Mouse (Mus musculus) activated CD4-positive, CD25-positive, alpha-beta regulatory T cell, adult 4 months (primary cell): ENCODE results near the gene Plin3. TPM values are rescaled to one million over a fixed set of nuclear protein-coding genes. Genes with fewer than 3 reads are reported as not detected.
A peak's percentile ranks its signal among the peaks of the same experiment; 100 is the strongest.

Experiments used
- ATAC-seq: one replicate; pipeline ENCODE4 v1.8.0; 2017
- polyA plus RNA-seq, 2 experiments: library from polyadenylated mRNA; unstranded; fragments of 100-300 nt; shearing (Covaris generic); gene quantifications; one replicate each; pipeline ENCODE4 v1.2.1; 2017

Plin3 gene
- polyA plus RNA-seq, result 10 to 100 TPM; 22.5 to 40.9 TPM

DNA sequence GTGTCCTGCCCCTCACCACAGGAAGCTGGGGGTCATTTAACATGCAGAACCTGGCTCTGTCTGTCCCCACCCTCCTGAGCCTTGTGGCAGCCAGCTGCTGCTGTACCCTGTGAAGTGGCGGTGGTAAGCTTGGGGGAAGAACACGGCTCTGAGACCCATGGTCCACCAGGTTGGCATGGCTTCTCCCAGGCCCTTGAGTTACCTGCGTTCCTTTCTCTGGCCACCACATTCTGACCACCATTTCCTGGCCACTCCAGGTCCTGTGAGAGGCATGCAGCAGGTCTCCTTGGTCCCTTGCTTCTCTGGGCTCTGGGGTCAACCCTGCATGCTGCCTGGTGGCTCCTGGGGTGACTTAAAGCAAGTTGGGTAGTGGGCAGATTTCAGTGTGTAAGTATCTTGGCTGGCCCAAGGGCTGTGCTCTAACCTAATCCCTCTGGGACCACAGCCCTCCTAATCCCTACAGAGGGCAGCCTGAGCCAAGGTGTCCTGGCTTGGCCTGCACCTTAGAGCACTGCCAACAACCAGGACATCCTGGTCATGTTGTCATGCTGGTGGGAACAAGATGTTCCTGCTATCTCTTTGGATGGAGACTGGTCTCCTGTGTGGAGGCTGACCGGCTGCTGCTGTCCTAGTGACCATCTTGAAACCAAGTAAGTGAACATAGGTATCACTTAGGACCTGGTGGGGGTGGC, at the start of gene Plin3:
Plin3 (minus strand) TSS at position 343 of the 692 bp plus-strand sequence.
- ATAC-seq, result no peak

DNA sequence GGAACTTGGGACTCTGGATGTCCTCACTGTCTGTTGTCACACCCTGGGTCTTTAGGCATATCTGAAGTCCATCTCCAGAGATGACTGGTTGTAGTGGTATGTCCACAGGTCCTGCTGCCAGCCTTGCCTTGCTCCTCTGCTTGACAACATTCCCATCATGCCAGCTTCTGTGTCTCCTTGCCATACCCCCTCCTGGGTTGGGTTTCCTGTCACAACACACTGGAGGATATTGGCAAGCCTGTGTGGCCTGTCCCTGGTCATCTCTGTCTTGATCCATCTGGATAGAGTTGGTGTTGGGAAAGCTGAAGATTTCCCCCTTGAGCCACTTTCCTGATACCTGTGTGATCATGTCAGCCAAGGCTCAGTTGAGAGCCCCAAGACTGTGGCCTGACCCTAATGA, 48.0 kb upstream of the Plin3 start:
- no peak for ATAC-seq

DNA sequence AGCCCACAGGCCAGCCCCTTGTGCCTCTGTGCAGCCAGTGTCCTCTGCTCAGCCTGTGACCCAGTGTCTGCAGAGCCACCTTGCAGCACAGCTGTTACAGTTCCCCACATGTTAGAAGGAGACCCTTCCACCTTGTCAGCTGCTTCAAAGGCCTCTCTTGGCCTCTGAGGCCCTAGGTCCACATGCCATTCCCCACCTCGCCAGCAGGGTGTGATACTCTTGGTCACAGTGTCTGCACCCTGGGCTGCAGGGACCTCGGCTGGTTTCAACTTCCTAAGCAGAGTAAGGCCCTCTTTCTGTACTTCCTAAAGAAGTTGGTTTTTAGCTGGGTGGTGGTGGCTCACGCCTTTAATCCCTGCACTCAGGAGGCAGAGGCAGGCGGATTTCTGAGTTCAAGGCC, 46.2 kb upstream of the Plin3 start:
- peak; percentile 46 for ATAC-seq

DNA sequence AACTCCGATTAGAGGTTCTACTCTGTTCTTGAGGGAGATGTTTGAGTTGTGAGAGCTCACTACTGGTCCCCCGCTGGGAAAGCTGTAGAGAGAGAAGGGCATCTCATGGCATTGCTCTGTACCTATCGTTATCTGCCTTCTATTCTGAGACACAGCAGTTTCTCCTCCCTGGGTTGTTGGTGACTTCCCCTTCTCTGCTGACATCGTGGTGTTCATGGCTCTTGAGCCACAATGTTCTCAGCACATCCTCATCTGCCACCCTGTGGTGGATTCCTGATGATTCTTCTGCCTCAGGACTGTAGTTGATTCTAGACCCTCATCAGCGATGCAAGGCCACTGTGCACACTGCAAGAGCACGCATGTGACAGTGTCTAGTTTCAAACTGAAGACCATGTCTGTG, 45.1 kb upstream of the Plin3 start:
- ATAC-seq, result no peak

DNA sequence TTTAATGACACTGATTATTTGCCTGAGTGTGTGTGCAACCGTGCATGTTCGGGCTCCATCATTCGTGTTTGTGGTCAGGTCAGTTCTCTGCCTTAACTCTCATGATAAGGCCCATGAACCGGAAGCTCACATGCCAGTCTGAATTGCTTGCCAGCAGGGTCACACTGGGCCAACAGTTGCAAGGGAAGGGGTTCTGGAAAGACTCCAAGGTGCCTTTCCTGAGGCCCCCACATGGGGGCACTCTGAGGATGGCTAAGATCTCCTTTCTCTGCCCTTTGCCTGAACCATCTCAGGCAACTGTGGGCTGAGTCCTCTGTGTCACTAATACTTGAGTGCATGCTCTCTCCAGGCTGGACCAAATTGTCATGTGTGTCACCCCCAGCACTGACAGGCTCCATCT, 44.5 kb upstream of the Plin3 start:
- no peak for ATAC-seq

DNA sequence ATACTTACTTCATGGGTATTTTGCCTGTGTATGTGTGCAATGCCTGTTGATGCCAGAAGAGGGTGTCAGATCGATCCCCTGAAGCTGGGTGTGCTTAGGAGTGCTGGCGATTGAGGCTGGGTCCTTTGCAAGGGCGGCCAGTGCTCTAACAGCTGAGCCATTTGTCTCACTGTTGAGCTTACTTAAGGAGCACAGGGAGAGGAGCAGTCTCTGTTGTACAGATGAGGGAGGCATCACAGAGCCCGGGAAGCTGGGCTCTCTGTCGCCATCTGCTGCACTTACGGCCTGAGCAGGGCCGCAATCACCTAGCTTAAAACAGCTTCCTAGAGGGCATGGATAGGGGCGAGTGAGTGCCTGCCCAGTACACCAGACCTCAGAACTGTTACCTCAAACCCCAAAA, 40.3 kb upstream of the Plin3 start:
- no peak for ATAC-seq

DNA sequence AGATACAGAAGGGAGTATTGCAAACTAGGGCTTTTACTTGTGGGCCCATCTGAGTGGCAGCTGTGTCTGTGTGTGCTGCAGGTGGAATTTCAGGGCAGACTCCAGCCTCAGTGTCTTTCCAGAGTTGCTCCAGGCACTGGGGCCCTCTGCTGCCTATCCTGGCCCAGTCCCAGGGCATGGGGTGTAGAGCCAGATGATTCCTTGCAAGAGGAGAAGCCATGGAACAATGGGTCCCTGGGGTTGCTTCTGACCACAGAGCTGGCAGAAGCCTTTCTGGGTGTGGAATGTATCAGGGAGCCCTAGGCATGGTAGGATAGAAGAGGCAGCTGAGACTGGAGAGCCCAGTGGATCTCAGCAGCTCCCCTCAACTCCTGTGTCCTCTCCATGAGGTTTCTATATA, 38.6 kb upstream of the Plin3 start:
- no peak for ATAC-seq

DNA sequence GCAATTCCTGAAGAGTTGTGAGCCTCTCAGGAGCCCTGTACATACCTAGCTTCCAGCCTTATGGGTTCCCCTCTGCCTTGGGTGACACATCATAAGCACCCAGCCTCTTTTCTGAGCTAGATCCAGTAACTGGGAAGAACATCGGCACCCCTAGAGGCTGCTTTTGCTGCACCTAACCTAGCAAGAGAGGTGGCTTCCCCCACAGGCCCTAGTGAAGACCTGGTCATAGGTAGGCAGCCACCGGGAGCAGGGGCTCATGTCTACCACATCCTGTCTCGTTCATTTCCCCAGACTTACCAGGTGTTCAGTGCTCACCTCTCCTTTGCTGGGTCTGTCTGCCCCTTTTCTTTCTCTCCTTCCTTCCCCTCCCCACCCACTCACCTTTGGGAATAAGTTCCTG, 37.7 kb upstream of the Plin3 start:
- peak; percentile 10 for ATAC-seq

DNA sequence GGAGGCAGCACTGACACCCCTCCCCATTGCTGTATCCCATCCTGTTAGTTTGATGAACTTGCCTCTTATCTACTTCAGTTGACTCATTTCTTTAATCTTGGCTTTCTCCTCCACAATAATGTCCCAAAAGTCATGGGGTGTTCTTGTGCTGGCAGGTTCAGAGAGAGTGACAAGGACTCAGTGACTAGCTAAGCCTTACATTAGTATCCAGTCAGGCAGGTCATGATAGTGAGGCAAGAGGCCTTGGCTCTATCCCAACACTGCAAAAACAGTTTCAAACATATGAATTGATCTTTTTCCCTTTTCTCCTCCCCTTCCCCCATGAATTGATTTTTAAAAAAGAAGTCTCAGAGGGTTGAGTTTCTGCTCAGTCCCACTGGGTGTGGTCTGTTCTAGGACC, 36.6 kb upstream of the Plin3 start:
- ATAC-seq, result no peak

DNA sequence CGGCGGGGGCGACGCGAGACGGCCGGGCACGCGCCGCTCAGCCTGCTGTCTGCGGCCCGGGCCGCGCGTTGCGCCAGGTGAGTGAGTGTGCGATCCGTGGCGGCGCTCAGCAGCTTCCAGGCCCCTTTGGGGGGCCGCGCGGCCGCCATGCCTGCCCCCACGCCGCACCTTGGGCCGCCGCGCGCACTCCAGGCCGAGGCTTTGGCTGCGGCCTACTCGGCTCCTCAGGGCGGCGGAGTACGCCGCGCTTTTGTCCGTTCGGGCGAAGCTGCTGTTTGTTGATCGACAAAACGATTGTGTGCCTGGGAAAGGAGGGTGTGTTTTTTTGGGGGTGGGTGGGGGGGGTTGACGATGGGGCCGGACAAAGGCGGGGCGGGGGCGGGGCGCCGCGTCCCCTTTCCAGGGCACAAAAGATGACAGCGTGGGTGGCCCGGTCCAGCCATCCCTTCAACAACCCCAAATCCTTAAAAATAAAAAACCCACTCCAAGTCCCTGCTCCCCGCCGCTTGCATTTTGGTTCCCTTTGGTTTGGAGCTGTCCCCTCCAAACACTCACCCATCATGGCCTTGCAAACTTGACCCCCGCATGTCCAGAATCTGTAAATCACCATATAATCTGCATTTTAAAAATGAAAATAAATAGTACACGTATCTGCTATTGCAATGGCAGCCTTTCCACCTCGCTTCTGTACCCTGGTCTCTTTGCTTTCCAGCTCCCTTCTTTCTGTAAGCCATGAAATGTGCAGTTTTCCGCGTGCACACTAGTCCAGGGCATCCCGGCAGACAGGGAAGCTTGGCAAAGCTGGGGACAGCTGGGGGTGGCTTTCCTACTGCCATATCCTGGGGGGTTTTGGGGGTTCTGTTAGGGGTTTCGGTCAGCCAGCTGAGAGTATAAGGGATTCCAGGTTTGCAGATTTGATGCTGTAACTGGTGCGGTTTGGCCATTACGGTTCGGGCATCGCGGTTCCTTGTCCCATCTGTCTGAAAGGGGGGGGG, 33.8 kb upstream of the Plin3 start:
- ATAC-seq, result no peak

DNA sequence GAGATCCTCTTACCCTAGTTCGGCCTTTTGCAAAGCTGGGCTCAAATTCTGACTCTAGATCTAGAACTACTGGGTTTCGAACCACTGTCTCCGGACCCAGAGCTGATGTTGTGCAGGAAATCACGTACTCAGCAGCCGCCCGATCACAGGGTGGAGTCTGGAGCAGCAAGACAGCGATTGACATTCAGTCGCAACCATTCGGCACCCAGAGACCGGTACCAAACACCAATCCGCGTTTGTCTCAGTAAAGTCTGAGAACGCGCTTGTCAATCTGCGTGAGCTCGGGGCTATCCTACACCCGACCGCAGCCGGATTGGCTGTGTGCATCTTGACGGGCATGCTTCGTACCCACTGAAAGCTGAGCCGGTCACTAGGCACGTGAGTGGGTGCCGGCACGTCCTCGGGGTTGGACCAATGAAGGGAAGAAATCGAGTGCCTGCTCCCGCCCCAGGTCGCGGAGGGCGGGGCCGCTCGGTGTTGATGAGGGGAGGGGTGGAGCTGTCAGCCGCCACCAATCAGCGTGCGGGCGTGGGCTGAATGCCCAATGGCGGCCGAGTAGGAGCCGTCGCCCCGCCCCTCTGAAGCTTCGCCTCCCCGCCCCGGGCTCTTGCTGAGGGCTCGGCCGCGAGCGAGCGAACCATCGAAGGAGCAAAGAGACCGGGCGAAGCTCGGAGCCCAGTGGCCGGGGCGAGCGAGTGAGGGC, 32.9 kb upstream of the Plin3 start, which contains the start of gene Kdm4b:
Kdm4b (plus strand) TSS at position 613 of the 703 bp plus-strand sequence.
- peak; percentile 97 for ATAC-seq

DNA sequence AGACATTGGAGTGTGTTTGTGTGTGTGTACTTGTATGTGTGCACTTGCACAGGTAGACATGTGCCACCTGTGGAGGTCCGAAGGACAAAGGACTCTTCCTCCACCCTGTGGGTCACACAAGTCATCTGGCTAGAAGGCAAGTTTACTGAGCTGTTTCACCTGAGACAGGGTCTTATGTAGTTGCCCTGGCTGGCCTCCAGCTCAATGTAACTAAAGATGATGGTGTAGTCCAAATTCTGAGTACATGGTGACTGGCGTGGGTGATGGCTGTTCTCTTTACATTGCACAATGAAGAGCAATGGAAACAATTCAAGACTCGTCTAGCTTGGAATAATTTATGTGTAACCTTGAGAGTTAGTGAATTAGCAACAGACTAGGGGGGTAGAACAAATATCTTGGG, 31.7 kb upstream of the Plin3 start:
- no peak for ATAC-seq

DNA sequence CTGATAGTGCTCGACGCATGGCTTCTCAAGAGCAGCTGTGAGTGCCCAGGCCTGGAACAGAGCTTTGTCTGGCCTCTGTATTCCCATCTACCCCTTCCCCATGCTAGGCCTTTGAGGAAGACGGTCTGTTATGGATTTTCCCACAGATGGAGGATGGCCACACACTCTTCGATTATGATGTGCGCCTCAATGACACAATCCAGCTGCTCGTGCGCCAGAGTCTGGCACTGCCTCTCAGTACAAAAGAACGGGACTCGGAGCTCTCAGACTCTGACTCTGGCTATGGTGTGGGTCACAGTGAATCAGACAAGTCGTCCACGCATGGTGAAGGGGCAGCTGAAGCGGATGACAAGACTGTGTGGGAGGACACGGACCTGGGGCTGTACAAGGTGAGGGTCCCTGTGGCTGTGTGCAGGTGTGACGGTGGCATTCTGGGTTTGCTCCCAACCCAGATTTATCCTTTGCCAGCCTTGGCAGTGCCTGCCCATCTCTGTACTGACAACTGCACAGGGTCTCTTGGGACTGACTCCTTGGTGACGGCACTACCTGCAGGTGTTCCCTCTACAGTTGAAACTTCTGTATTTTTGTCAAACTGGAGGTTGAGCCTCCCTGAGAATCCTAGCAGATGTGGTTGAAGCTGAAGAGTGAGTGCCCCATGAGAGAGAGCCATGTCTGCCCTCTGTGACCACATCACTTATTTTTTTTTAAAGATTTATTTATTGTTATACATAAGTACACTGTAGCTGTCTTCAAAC, 16.7 kb upstream of the Plin3 start:
- ATAC-seq, result no peak

DNA sequence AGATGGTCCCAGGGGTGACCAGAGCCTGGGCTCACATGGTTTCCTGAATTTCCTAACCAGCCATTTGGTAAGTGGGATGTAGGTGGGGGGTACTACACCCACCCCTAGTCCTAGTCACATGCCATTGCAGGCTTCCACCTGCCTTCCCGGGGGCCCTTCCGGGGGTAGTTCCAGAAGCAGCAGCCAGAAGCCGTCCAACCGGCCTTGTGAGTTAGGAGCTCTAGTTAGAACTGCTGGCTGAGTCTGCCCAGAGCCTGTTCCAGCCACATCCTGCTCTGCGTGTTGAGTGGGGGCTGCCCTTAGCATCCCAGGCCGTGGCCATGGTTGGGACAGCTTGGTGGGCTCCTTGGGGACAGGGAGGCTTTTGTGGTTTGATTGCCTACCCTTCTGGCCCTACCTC, 15.4 kb upstream of the Plin3 start:
- ATAC-seq, result no peak

DNA sequence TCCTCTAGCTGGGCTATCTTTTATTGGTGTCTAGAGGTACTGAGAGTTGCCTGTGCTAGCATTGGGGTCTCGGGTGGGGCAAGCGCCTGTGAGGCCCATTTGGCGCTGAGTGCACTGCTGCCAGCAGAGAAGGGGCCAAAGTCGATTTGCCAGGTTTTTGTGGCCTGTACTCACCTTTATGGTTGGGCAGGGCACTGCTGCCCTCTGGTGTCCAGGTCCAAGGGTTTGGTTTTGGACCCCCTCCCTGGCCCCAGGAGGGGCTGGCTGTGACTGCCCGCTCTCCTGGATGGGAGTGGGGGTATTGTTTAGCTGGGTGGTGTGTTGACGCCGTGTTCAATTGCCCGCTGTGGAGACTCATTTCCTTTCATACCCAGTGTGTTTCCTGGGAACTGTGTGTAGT, 13.2 kb upstream of the Plin3 start:
- no peak for ATAC-seq

DNA sequence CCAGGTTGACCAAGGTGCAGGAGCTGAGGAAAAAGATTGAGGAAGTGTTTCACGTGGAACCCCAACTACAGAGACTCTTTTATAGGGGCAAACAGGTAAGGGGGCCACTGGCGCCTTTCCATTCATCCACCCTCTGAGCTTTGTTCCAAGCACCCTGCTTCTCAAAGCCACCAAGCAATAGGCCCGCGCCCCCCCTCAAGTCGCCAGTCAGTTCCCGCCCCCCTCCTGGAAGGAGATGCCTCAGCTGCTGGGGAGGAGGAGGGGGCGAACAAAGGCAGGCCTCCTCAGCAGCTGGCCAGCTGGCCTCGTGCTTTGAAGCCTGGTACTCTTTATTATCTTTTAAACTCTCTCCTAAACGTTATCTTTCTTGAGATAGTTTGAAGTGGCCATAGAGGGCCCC, 12.5 kb upstream of the Plin3 start:
- no peak for ATAC-seq

DNA sequence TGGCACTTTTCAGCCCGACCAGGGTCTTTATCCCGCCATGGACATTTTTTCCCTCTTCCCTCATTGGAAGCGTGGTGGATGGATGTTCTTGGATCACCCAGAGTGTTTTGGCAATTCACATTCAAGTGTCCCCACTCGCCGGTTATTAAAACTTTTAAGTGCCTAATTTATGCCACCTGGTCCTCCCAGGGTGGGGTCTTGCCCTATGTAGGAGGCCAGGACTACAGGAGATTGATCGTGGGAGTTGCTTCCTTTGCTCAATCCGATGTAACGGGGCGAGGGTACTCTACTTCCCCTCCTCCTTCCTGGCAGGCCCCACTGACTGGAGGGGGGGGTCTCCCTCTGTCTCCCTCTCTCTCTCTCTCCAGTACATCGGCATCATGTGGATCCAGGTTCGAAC, 12.0 kb upstream of the Plin3 start:
- no peak for ATAC-seq

DNA sequence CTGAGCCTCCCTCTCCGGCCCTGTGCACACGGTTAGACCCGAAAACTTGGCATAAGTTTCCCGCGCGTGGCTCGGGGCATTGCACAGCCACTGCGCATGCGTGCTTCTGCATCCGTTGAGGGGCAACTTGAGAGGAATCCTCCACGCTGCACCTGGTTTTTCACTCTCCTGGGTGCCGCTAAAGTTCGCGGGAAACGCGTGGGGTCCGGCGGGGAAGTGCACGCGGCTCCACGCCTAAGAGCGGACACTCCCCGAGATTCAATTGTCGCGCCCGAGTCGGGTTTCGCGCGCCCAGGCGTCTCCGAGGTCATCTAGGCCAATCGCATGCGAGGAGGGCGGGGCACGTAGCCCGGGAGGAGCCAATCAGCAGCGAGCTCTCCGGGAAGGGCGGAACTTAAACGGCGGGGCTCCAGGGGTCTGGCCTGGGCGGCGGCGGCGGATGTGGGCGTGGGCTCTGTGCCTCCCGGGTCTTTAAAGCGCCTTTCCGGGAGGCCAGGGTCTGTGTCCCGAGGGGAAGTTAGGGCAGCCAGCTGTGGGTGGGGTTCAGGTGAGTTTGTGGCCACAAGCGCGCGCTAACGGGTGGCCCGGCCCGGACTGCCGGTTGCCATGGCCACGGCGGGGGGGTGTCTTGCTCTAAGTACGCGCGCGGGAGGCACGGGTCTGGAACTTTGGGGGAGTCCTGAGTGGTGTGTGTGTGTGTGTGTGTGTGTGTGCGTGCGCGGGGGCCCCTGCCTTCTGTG, 11.3 kb upstream of the Plin3 start:
- ATAC-seq, result peak; percentile 98

DNA sequence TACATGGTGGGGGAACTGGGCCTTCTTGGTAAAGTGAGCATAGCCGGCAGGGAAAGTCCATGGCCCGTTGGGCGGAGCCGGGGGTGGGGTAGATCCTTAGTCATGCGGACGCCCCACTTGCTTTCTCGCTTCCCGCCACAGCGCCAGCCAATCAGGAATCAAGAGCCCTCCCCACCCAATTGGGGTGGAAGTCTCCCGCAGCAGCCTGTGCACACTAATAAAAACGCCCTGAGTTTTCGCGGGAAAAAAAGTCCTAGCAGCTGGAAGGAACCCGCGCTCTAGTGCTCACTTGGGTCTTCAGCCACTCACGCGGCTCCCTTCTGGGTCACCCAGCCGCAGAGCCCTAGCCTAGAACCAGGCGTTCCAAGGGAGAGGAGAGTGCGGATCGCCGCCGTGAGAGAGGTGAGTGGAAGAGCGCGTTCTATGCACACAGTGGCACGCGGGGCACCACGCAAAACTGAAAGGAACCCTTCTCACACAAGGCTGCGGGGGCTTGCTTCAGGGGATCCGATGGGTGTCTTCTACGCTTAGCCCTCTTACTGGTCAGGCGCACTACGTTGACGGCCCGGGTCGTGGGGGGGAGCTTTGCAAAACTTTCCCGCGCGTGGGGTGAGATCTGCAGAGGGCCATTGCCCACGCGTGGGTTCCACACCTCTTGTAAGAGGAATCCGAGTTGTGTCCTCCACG, 10.6 kb upstream of the Plin3 start, which contains the start of gene Uhrf1:
Uhrf1 (plus strand) TSS at position 162 of the 687 bp plus-strand sequence.
- ATAC-seq, result peak; percentile 37

DNA sequence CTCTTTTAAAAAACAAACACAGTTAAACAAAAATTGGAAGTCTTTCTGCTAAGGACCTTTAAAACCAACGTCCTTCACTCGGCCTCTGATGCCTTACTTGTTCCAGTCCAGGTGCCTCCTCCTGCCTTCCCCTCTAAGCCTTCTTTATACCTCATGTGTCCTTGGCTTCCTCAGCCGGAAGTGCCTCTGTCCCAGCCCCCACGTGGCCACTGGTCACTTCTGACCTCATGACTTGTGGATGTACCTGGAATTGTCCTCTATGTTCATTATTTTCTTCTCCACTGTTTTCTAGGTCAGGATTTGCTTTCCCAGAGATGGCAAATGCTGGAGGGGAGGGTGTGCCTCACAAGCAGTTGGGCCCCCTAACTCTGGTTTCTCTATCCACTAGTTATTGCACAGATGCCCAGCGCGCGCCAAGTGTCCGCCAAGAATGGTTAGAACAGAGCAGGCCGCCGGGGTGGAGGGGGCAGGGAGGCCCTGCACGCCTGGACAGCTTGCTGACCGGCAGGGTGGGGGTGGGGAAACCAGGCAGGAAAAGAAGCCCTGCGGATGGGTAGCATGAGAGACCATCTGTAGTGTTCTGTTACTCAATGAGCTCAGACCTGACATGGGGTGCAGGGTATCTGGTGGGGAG, 9.8 kb upstream of the Plin3 start:
- no peak for ATAC-seq
